Mouse (Mus musculus): ENCODE results near the gene Rpl3l. TPM values are rescaled to one million over a fixed set of nuclear protein-coding genes. Genes with fewer than 3 reads are reported as not detected.

Gene Rpl3l
- total RNA-seq, 1 experiment from 2014 or later = 0.50 TPM

DNA sequence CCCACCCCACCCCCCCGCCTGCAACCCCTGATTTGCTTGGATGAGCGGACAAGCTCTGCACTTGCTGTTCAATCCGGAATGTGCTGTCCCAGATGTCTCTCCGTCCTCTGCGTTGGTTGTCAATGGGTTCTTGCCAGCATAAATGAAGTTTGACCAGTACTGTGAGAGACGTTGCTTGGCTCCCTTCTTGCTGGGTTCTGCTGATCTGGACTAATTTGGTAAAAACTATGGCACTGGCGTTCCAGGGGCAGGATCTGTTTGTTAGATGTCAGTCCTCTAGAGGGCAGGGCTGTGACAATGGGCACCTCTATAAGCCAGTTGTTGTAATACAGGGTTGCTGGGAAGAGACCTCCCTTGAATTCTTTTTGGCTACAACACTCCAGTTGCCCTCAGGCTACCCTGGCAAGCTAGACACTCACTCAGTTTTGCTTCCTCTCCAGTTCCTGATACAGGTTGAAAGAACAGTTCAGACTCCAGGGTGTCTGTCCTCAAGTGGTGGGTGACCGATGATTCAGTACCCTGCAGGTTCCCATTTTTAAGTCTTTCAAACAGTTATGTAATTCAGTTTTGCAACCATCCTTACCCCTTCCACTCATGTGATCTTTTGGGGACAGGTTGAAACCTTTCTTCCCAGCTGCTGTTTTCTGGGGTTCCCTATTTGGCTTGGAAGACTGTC, 9.7 kb downstream of the Rpl3l start:
- peak; percentile 37 for ATAC-seq (replicated peaks; ENCODE audit: low read depth, poor library complexity, severe bottlenecking)

DNA sequence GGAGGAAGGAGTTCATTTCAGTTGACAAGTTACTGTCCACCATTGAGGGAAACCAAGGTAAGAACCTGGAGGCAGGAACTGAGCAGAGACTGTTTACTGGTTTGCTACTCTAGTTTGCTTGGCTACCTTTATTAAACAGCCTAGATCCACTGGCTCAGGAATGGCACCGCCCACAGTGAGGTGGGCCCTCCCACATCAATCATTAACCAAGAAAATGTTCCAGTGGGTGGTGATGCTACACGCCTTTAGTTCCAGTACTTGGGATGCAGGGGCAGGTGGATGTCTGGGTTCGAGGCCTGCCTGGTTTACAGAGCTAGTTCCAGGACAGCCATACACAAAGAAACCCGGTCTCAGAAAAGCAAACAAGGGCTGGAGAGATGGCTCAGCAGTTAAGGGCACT, 10.6 kb downstream of the Rpl3l start:
- no peak for ATAC-seq (replicated peaks; ENCODE audit: low read depth, poor library complexity, severe bottlenecking)

DNA sequence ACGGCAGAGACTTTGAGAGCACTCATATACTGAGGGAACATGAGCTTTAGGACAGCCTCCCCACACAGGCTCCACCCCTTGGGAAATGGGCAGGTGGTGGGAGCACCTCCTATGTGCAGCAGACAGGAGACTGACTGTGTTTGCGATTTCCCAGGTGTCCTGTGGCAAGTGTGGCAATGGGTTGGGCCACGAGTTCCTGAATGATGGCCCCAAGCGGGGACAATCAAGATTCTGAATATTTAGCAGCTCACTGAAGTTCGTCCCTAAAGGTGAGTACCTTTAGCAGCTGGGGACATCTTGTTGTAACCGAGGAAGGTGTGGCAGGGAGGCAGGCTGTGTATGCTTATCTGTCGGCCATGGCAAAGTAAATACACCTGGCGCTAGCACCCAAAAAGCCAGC, 12.3 kb downstream of the Rpl3l start:
- no peak for ATAC-seq (replicated peaks; ENCODE audit: low read depth, poor library complexity, severe bottlenecking)

DNA sequence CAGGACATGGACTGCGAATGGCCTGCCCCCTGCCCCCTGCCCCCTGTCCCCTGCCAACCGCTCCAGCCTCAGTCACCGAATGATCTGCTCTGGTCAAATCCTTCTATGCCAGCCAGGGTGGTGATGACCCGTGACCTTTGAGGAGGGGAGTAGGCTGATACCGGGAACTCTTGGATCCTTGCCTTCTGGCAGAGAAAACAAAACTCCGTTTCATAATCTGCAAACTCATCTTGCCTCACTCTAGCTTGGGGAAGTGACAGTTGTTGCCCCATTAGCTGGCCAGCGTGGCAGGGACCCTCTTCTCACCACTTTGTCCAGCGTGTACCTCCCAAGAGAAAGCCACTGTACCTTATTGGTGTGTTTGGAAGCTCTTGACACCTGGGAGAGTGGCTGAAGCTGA, 14.7 kb downstream of the Rpl3l start:
- ATAC-seq (replicated peaks; ENCODE audit: low read depth, poor library complexity, severe bottlenecking) = no peak

DNA sequence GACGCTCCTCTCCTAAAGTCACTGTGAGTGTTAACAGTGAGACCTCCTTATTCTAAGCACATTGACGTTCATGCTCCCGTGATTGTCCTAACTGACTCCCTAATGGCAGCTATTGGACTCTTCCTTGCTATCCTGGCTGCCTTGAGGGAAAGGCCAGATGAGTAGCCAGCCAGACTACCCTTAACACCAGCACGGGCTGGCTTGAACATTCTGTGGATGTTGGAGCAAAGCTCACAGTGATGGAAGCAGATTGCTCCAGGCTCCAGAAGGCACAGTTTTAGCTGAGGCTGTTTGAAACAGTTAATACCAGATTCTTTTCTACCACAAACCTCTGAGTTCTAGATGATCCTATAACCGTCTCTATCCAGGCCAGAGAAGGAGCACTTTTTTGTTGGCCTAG, 16.3 kb downstream of the Rpl3l start:
- ATAC-seq (replicated peaks; ENCODE audit: low read depth, poor library complexity, severe bottlenecking) = no peak

DNA sequence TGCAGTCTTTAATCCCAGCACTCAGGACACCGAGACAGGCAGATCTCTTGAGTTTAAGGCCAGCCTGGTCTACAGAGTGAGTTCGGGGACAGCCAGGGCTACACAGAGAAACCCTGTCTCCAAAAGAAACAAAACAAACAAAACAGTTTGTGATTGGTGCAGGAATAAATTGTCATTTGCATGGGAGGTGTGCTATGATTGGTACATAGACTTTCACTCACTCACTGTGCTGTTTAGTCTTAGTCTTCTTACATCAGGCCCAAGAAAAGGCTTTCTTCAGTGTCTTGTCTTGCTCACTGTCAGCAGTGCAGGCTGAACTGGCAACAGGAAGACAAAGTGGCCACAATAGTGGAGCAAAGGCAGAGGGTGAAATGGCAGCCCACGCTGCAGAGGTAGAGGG, 16.8 kb downstream of the Rpl3l start:
- ATAC-seq (replicated peaks; ENCODE audit: low read depth, poor library complexity, severe bottlenecking) = no peak

DNA sequence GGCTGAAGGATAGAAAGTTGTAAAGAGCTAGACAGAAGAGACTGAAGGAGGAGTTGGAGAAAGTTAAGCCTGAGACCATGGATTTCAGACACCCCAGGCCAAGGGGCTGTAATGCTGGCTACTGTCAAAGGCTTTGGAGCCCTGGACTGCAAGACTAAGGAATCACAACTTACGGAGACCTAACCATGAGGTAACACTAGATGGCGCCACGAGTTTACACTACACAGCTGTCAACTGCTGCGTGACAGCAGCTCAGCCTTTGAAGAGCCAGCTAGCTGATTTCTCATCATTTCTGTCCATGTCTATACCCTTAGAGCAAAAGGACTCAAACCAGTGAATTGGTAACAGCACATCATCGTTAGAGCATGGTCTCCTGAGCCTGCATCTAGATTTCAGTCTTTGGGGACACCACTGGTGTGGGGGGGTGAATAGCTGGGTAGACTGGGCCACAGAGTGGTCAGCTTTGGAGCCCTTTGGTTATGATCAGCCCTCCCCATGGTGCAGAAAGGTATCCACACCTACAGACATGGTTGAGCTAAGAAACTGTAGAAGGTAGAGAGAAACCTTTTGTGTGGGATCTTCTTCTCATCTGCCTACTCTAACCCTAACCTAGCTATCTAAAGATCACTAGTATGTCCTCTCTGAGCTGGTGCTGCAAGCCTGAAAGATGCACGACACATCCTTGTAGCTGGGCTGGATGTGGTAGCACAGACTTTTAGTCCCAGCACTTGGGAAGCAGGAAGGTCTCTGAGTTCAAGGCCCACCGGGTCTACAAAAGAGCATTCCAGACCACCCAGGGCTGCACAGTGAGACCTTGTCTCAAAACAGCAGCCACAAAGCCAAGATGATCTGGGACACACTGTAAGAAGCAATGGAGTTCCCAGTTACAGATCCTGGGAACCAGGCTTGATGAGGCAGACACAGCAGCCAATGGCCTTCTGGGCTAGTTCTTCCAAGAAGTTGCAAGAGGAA, 18.2 kb downstream of the Rpl3l start:
- ATAC-seq (replicated peaks; ENCODE audit: low read depth, poor library complexity, severe bottlenecking) = peak; percentile 90

DNA sequence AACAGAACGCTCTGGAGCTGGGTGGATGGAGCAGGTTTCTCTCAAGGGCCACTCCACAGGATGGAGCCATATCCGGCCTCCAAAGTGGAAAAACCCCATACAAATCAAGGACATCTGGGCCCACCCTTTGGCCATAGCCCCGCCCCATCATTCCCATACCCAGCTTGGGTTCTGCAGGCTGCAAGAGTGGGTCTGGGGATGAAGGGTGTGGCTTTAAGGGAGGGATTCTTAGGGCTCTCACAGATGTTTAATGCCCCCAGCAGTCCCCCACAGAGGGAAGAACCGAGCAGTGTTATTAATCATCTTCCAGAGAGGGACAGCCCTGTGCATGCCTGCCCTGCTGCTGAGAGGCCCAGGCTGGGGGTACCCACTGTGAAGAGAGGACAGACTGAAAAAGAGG, 19.4 kb downstream of the Rpl3l start:
- no peak for ATAC-seq (replicated peaks; ENCODE audit: low read depth, poor library complexity, severe bottlenecking)

DNA sequence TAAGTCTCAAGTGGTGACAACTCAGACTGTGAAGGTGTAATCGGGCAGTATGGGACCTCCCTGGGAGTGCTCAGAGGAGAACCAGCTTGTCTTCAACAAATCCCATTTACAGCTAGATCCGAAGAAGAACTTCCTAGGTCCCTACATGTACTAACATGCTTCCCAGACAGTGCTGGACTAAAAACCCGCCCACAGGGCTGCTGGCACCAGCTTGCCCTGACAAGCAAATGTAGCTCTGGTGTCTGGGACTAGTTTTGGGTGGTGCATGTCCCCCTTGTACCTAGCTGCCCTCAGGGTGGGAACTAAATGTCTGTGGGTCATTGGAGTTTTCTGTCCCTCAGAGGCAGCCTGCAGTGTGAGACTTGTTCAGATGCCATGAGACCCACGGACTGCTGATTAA, 23.9 kb downstream of the Rpl3l start:
- no peak for ATAC-seq (replicated peaks; ENCODE audit: low read depth, poor library complexity, severe bottlenecking)

DNA sequence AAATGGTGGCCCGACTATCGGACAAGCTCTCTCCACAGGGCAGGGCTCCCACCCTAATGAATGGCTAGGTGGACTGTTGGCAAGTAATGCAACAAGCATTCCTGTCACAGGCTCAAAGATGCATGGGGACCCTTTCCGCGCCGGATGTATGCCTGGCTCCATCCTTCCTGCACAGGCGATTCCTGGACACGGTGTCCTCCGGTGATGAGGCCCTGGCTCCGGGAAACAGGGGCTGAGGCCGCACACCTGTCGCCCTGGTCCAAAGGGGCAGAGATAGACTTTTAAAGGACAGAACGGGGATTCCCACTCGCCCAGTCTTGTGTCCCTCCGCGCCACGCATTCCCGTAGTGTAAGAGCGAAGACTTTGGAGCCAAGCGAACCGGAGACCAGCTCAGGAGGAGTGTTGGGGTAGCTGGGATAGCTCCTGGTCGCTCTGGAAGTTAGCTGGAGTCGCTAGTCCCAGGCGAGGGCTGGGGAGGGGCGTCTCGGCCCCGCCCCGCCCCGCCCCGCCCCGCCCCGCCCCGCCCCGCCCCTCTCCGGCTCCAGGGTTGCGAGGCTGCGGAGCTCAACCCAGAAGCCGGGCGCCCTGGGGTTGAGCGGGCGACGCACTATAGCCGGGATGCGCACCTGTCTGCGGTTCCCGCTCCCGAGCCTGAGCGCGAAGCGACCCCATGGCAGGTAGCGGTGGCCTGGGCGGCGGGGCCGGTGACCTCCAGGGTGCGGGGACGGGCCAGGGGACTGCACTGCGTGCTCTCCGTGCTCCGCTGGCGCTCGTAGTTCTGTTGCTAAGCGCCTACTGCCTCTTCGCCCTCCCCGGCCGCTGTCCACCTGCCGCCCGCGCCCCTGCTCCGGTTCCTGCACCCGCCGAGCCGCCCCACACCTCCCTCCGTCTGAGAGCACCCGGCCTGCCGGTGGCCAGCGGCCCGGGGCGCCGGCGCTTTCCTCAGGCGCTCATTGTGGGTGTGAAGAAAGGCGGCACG, 25.1 kb downstream of the Rpl3l start, which contains the start of gene Hs3st6:
Gene Hs3st6 (plus strand): TSS at position 574 of the 980 bp plus-strand sequence.
- peak; percentile 36; the same call in 1 of the 2 replicates for ATAC-seq (replicated peaks; ENCODE audit: low read depth, poor library complexity, severe bottlenecking)

DNA sequence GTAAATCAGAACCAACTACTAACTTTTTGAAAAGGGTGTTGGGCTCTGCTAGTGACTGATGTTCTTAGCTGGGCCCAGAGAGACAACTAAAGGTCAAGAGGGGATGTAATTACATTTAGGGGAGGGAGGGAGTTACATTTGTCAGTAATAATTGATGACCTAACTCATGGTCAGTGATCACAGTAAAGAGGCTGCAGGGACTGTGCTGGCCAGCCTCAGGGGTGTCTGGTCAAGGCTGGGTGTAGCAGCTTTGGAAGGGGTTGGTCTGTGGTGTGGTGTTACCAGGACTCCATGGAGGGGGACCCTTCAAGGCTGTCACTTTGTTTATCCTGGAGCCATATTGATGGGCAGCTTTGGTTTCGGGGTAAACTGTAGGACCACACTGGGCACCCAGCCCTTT, 29.8 kb downstream of the Rpl3l start:
- ATAC-seq (replicated peaks; ENCODE audit: low read depth, poor library complexity, severe bottlenecking) = no peak

DNA sequence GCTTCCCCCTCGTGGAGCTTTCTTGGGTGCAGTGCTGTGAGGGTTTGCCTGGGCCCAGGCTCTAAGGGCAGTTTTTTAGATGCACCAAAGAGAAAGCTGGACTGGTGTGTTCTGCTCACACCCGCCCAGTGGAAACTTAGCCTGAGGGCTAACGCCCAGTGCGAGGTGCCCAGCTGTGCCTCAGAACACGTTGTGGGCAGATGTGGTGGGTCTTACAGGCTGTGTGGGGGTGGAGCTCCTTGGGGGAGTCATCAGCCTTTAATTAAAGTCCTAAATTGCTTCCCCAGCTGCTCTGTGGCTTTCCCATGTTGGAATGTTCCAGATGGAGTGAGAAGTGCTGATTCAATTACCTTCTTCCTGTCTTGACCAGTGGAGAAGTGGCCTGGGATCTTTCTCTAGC, 33.5 kb downstream of the Rpl3l start:
- ATAC-seq (replicated peaks; ENCODE audit: low read depth, poor library complexity, severe bottlenecking) = no peak

DNA sequence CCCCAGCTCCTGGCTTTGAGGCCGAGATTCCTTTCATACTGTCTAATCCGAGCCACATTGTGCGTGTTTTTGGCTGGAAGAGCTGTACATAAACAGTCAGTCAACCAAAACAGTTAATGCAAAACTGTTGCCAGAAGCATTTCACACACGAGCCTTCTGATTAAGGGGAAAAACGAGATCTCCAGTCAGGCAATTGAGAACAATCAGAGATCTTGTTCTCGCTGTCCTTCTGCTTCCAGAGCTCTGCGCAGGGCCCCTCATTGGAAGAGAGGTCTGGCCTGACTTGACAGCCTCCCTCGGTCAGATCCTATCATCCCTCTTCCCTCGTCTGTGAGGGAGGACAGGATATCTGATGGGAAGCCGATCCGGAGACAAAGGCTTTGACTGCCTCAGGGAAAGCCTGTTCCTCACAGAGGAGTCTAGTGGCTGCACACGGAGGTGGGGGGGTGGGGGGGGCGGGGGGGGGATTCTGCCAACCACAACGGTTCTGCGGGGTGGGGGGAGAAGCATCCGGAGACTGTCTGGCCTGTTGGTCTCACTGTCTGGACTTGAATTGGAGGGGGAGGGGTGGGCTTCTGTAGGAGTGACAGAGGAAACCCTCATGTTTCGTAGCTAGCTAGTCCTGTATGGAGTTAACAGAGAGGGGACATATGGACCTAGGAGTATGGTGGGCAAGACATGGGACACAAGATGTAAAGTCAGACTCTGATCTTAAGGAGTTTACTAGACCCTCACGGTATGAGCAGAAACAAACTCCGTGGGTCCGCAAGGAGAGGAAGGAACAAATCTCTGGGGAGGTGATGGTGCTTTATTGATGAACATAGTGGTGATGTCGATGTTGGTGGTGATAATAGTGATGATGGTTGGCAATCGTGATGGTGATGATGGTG, 37.6 kb downstream of the Rpl3l start:
- ATAC-seq (replicated peaks; ENCODE audit: low read depth, poor library complexity, severe bottlenecking) = no peak

DNA sequence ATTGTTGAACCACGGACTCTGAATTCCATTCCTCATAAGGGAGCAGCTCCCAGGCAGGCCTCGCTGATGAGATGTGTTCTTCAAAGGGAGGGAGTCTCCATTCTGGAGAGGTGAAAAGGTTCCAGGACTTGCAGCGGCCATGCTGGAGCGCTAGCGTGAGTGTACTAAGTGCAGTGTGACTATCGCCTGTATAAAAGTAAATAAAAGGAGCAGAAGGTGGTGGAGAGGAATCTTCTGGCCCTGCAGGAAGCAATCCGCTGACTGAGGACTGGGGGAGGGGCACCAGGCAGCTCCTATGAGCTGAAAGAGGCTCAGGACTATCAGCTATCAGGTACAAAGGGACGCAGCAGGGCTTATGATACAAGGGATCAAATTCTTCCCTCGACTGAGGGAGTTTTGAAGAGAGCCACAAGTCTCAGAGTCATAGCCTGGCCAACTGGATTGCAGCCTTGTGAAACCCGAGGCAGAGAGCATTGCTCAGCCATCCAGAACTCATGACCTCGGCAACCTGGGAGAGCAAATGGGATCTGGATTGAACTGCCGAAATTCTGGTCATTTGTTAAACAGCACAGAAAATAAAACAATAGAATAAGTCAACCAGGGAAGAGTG, 38.8 kb downstream of the Rpl3l start:
- no peak for ATAC-seq (replicated peaks; ENCODE audit: low read depth, poor library complexity, severe bottlenecking)

DNA sequence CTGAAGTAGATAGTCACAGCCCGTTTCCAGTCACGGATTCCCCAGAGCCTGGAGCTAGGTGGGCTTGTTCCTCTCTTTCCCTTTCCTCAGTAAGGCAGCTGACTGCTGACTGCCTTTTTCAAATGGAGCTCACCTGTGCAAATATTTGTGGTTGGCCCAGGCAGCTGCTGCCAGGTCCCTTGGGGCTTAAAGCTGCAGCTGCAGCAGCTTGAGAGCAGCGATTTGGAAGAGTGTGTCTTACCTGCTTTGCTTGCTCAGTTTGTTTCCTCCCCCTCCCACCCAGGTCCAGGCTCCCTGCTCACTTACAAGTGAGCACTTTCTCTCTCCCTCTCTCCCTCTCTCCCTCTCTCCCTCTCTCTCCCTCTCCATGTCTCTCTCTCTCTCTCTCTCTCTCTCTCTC, 41.5 kb downstream of the Rpl3l start:
- ATAC-seq (replicated peaks; ENCODE audit: low read depth, poor library complexity, severe bottlenecking) = no peak

DNA sequence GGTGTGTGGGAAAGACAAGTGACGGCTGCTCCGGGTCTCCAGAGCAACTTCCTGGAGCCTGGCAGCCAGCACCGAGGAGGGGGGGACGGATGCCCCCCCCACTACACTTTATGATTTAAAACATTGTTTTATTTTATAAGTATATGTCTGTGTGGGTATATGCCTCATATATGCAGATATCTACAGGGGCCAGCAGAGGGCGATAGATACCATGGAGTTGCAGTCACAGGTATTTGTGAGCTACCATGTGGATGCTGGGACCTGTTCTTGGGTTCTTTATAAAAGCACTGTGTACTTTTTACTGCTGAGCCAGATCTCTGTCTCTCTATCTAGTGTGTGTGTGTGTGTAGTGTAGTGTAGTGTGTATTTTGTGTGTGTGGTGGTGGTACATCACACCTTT, 45.6 kb downstream of the Rpl3l start:
- no peak for ATAC-seq (replicated peaks; ENCODE audit: low read depth, poor library complexity, severe bottlenecking)

DNA sequence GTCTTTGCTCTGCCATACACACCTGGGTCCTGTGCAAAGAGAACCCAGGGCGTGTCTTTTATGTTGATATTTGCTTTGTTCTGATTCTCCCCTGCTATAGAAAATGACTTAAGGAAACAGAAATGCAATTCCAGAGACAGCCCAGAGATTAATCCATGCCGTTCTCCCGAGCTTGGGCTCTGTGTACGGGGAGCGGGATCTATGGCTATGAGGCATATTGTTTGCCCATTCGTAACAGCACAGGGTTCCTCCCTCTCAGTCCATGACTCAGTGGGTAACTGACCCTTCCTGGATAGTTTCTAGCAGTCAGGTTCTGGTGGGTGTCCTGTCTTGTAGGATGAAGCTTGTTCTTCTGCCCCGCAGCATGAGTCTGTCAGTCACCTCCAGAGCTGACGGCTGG, 47.6 kb downstream of the Rpl3l start:
- no peak for ATAC-seq (replicated peaks; ENCODE audit: low read depth, poor library complexity, severe bottlenecking)

DNA sequence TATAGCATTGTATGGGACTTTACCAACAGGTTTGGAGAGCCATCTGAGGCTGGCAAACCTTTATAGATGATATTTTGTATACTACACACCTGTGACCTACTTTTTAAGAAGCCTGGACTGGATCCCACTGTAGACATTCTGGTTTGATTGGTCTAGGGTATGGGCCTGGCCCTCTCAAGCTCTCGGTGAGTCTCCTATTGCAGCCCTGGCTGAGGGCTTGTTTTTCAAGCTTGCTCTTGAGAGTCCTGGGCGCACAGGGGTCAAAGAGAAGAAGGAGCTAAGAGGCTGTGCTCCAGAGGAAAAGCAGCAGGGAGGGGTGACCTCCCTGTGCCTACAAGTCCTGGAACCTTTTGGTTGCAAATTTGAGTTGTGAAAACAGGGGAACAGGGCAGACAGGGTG, 49.5 kb downstream of the Rpl3l start:
- no peak for ATAC-seq (replicated peaks; ENCODE audit: low read depth, poor library complexity, severe bottlenecking)

DNA sequence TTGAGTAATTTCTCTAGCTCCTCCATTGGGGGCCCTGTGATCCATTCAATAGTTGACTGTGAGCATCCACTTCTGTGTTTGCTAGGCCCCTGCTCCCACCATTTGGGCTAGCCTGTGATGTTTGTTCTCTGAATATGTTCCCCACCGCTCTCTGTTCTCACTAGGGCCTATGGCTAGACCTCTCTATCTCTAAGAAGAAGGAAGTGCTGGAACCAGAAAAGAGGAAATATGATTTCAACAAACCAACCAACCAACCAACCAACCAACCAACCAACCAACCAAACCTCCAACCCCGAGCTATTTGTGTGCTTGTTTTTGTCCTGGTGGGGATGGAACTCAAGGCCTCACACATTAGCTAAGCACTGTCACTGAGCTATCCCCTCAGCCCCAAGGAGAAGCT, 53.2 kb downstream of the Rpl3l start:
- 0 out of 2 replicates have a peak, but pooled peaks have one; percentile 15 for ATAC-seq (replicated peaks; ENCODE audit: low read depth, poor library complexity, severe bottlenecking)

All from common myeloid progenitor, adult 5-6 weeks (primary cell).